Mouse (Mus musculus): ENCODE data around the gene Slco1a4. TPM values are rescaled to one million over a fixed set of nuclear protein-coding genes. Genes with fewer than 3 reads are reported as not detected.

Slco1a4 gene
- polyA plus RNA-seq, 1 experiment = 2.0 TPM

DNA sequence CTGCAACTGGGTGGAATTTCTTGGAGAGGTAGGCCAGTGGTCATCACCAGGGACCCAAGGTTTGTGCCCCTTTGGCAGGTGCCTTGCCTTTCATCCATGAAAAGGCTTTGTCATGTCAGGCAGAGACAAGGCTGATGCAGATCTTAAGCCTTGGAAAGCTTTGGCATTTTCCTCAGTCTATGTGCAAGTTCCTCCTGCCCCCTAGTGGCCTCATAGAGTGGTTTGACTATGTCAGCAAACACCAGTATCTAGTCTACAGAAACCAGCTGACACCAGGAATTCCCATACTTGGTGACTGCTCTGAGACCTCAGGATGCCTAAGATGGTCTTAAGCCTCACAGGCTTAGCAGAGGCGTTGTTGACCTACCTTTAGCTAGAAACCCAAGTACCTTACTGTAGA is 58.2 kb downstream of the Slco1a4 start:
- TF ChIP-seq POLR2A (IDR thresholded peaks at IDR 0.05; ENCODE audit: borderline replicate concordance, extremely low read depth, insufficient read depth, insufficient read length, poor library complexity, severe bottlenecking) (no peak), CTCF (IDR thresholded peaks at IDR 0.05; ENCODE audit: borderline replicate concordance, extremely low read depth, insufficient read depth, insufficient read length) (peak; percentile 65; the same call in 1 of the 2 replicates)
- DNase-seq (ENCODE audit: low read depth) = peak; percentile 76

DNA sequence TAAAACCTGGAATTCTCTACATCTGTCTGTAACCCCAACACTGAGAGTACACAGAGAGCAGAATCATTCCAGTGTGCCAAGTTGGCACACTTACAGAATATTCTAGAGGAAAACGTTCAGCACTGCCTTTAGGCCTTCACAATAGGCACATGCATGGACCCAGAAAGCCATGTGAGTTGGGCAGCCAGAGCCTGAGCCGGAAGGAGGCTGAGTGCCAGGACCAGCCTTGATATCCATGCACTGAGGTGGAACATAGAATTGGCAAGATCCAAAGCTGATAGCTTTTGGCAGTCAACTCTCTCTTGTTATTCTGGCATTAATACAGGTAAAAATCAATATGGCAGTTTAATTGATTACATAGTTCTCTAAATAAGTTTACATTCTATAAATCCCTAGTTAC is 81.5 kb downstream of the Slco1a4 start:
- TF ChIP-seq CTCF (IDR thresholded peaks at IDR 0.05; ENCODE audit: borderline replicate concordance, extremely low read depth, insufficient read depth, insufficient read length) (no peak), POLR2A (IDR thresholded peaks at IDR 0.05; ENCODE audit: borderline replicate concordance, extremely low read depth, insufficient read depth, insufficient read length, poor library complexity, severe bottlenecking) (no peak)
- DNase-seq (ENCODE audit: low read depth) = peak; percentile 4

DNA sequence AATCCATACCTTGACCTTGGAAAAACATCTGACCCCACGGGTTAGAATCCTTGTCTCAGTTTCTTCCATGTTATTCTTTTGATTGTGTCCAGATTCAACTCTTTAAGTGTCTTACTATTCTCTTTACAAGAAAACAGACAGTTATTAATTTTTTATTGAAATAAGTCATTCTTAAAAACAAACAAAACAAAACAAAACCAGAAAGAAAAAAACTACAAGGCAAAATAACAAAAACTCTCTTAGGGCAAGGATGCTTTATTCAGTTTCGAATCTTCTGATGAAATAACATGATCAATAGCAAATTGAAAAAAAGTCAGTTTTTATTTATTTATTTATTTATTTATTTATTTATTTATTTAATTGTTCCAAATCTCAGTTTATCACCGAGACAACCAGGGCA is 82.3 kb downstream of the Slco1a4 start, which contains the start of gene Gm5724:
TSS of gene Gm5724 (minus strand) at position 101 of the 400 bp plus-strand sequence.
- TF ChIP-seq POLR2A (IDR thresholded peaks at IDR 0.05; ENCODE audit: borderline replicate concordance, extremely low read depth, insufficient read depth, insufficient read length, poor library complexity, severe bottlenecking) (no peak), CTCF (IDR thresholded peaks at IDR 0.05; ENCODE audit: borderline replicate concordance, extremely low read depth, insufficient read depth, insufficient read length) (no peak)
- DNase-seq (ENCODE audit: low read depth) = no peak

Other genes starting within 250 kb of the Slco1a4 start
- gene Slco1b2, start 226.7 kb downstream of the Slco1a4 start, polyA plus RNA-seq (2012; rRNA removed) = 0.01 and 0.04 TPM in 2 replicates
- gene Gm5724, start 82.4 kb downstream of the Slco1a4 start, polyA plus RNA-seq (2012; rRNA removed) = not detected in 2 replicates
- gene Slco1a1, start 90.8 kb upstream of the Slco1a4 start, polyA plus RNA-seq (2012; rRNA removed) = not detected in 2 replicates
- 0.11 TPM in 1 of 2 replicates, not detected in the other for gene Gm6614, start 155.2 kb upstream of the Slco1a4 start, polyA plus RNA-seq (2012; rRNA removed)